Mouse (Mus musculus) C2C12 (cell line): ENCODE data around the gene Serpini1.

Source experiments
- CEBPB ChIP-seq: IDR thresholded peaks from one replicate; pipeline ENCODE4 v1.6.1; 2011; ENCODE audit warnings: low read depth, mild to moderate bottlenecking, control low read depth, moderate library complexity
- CTCF ChIP-seq: IDR thresholded peaks from one replicate; pipeline ENCODE4 v1.5.1; 2011; ENCODE audit not compliant: control insufficient read depth, insufficient read depth, insufficient read length
- FOSL1 ChIP-seq: IDR thresholded peaks from one replicate; pipeline ENCODE4 v1.8.0; 2011; ENCODE audit warnings: mild to moderate bottlenecking, low read length; ENCODE audit not compliant: poor library complexity, insufficient read depth, severe bottlenecking
- MAX ChIP-seq: IDR thresholded peaks from one replicate; pipeline ENCODE4 v1.6.1; 2011; ENCODE audit warnings: mild to moderate bottlenecking, control low read depth
- MYOD1 ChIP-seq: IDR thresholded peaks from one replicate; pipeline ENCODE4 v1.6.1; 2011; ENCODE audit warnings: low read depth; ENCODE audit not compliant: control insufficient read depth, insufficient read length
- MYOG ChIP-seq: IDR thresholded peaks from one replicate; pipeline ENCODE4 v1.6.1; 2011; ENCODE audit not compliant: control insufficient read depth, insufficient read length; ENCODE audit errors: extremely low read depth
- USF1 ChIP-seq: IDR thresholded peaks from one replicate; pipeline ENCODE4 v1.6.1; 2011; ENCODE audit warnings: low read depth, mild to moderate bottlenecking, control low read depth, moderate library complexity

DNA sequence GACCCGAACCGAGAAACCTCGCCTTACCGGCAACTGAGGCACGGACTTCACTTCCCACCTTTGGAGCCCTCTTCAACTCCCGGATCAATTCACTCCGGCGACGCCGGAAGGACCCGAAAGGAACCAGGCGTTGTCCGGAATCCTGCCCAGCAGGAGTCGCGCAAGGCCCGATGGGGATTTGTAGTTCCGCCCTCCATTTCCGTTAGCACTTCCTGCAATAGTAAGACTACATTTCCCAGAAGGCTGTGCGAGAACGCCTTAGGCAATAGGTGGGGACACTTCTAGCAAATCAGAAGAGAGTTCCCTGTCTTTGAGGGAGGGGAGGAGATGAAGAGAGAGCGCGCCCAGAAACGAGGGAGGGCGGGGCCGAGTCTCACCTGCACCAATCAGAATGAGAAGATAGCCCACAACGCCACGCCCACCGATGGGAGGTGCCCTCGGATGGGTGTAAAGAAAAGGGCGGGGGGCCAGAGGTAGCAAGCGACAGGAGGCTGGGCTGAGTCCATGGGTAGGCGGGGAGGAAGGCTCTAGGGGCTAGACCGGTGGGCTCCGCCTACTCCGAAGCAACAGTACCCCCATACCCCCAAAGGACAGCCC is 554 bp upstream of the Serpini1 start, which contains the start of gene Pdcd10:
- TF ChIP-seq CTCF (no peak), CEBPB (peak; percentile 72), MAX (no peak), USF1 (no peak), MYOD1 (no peak), FOSL1 (no peak), MYOG (no peak)
